Mouse (Mus musculus) kidney, embryonic 15.5 days (tissue): ENCODE measurements around the gene Il4i1. TPM values are rescaled to one million over a fixed set of nuclear protein-coding genes. Genes with fewer than 3 reads are reported as not detected.

Experiments
- ATAC-seq: fragments of 200-750 bp; cut with Nextera tagmentation; replicated peaks from 2 replicates; pipeline ENCODE4 v1.8.0; 2017; ENCODE audit warnings: moderate TSS enrichment; ENCODE audit not compliant: low FRiP score
- H3K27ac ChIP-seq: fragments of 300-500 bp; sonication (generic); 2 replicates; pipeline ENCODE4 v1.5.1; 2015; ENCODE audit warnings: mild to moderate bottlenecking, inconsistent platforms
- H3K27me3 ChIP-seq: fragments of 300-500 bp; sonication (generic); 2 replicates; pipeline ENCODE4 v1.6.1; 2015; ENCODE audit warnings: inconsistent platforms
- H3K36me3 ChIP-seq: fragments of 300-500 bp; sonication (generic); 2 replicates; pipeline ENCODE4 v1.6.1; 2015; ENCODE audit warnings: inconsistent platforms
- H3K4me1 ChIP-seq: fragments of 300-500 bp; sonication (generic); 2 replicates; pipeline ENCODE4 v1.6.1; 2015; ENCODE audit warnings: inconsistent platforms
- H3K4me2 ChIP-seq: fragments of 300-500 bp; sonication (generic); 2 replicates; pipeline ENCODE4 v1.6.1; 2015; ENCODE audit warnings: moderate library complexity, mild to moderate bottlenecking, inconsistent platforms
- H3K4me3 ChIP-seq: fragments of 300-500 bp; sonication (generic); replicated peaks from 2 replicates; pipeline ENCODE4 v1.5.1; 2015; ENCODE audit warnings: mild to moderate bottlenecking, inconsistent platforms
- H3K9ac ChIP-seq: fragments of 300-500 bp; sonication (generic); 2 replicates; pipeline ENCODE4 v1.6.1; 2015; ENCODE audit warnings: mild to moderate bottlenecking, inconsistent platforms
- H3K9me3 ChIP-seq: fragments of 300-500 bp; sonication (generic); replicated peaks from 2 replicates; pipeline ENCODE4 v1.6.1; 2016; ENCODE audit warnings: inconsistent platforms
- WGBS: fragments of 180-500 bp; shearing (Covaris S2); methylation state at CpG from one replicate; pipeline ENCODE4 v1.1.7; 2015; ENCODE audit warnings: mixed read lengths; 5-methylcytosine and 5-hydroxymethylcytosine counted together
- polyA plus RNA-seq: library from polyadenylated mRNA; unstranded; fragments of >200 nt; fragmentation: Nextera tagmentation; extraction: Ambion mirVana; gene quantifications from 2 replicates; pipeline ENCODE4 v1.2.1, GENCODE M21; 2015

Il4i1 gene
- polyA plus RNA-seq, 1 experiment from 2014 or later: 1.7 TPM

GRCm38 (mm10) chr7:44851625-44852234 lies 35.5 kb downstream of the Il4i1 start:
- 0 out of 2 replicates have a peak overlapping the region, but pooled peaks have one; percentile 78 for H3K4me2 ChIP-seq
- WGBS: 91% methylated on average over 12 of the region's 12 CpGs
- H3K36me3 ChIP-seq: peaks cover 22% of the 10 kb centered on the region
- H3K27ac ChIP-seq: no peak overlapping the region; the same call in 1 of the 2 replicates
- ATAC-seq: no peak
- H3K4me1 ChIP-seq: peaks cover 71% of the 10 kb centered on the region
- H3K9ac ChIP-seq: peak overlapping the region; percentile 77
- no peaks in the 10 kb centered on the region for H3K27me3 ChIP-seq
- no peaks in the 10 kb centered on the region for H3K9me3 ChIP-seq
- 0 out of 2 replicates have a peak overlapping the region, but pooled peaks have one; percentile 79 for H3K4me3 ChIP-seq

DNA sequence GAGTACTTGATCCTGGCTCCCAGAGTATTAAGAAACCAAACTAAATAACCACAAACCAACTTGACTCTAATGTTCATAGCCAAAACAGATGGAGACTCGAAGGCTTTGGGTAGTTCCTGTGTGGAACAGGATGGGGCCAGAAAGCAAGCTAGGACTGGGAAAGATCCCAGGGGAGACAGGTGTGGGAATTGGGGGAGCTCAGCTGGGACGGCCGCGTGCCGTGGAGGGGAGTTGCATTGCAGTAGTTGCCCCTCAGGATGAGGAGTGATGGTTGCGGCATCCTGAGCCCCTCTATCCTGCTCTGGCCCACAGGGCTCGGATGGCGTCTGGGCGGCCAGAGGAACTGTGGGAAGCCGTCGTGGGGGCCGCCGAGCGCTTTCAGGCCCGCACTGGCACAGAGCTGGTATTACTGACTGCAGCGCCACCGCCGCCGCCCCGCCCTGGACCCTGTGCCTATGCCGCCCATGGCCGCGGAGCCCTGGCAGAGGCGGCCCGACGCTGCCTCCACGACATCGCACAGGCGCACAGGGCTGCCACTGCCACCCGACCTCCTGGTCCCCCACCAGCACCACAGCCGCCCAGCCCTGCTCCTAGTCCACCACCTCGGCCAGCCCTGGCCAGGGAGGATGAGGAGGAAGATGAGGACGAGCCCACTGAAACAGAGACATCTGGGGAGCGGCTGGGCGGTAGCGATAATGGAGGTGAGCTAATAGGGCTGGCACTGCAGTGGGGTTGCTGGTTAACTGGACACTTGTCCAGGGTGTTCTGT lies 36.3 kb downstream of the Il4i1 start:
- H3K4me3 ChIP-seq: no peak overlapping the region
- H3K9me3 ChIP-seq: no peaks in the 10 kb centered on the region
- 0 out of 2 replicates have a peak overlapping the region, but pooled peaks have one; percentile 13 for H3K4me2 ChIP-seq
- no peak overlapping the region for H3K27ac ChIP-seq
- H3K4me1 ChIP-seq: peaks cover 68% of the 10 kb centered on the region
- 86% methylated on average over 36 of the region's 36 CpGs for WGBS
- H3K36me3 ChIP-seq: peaks cover 19% of the 10 kb centered on the region
- no peak overlapping the region for H3K9ac ChIP-seq
- H3K27me3 ChIP-seq: no peaks in the 10 kb centered on the region
- ATAC-seq: no peak

GRCm38 (mm10) chr7:44853065-44853464 lies 36.9 kb downstream of the Il4i1 start:
- peaks cover 19% of the 10 kb centered on the region for H3K36me3 ChIP-seq
- H3K4me2 ChIP-seq: no peak overlapping the region
- 93% methylated on average over 2 of the region's 2 CpGs for WGBS
- H3K4me3 ChIP-seq: peak overlapping the region; percentile 58
- H3K4me1 ChIP-seq: peaks cover 68% of the 10 kb centered on the region
- H3K9me3 ChIP-seq: no peaks in the 10 kb centered on the region
- peak overlapping the region; percentile 63; the same call in 1 of the 2 replicates for H3K9ac ChIP-seq
- H3K27ac ChIP-seq: no peak overlapping the region
- no peak for ATAC-seq
- H3K27me3 ChIP-seq: no peaks in the 10 kb centered on the region

DNA sequence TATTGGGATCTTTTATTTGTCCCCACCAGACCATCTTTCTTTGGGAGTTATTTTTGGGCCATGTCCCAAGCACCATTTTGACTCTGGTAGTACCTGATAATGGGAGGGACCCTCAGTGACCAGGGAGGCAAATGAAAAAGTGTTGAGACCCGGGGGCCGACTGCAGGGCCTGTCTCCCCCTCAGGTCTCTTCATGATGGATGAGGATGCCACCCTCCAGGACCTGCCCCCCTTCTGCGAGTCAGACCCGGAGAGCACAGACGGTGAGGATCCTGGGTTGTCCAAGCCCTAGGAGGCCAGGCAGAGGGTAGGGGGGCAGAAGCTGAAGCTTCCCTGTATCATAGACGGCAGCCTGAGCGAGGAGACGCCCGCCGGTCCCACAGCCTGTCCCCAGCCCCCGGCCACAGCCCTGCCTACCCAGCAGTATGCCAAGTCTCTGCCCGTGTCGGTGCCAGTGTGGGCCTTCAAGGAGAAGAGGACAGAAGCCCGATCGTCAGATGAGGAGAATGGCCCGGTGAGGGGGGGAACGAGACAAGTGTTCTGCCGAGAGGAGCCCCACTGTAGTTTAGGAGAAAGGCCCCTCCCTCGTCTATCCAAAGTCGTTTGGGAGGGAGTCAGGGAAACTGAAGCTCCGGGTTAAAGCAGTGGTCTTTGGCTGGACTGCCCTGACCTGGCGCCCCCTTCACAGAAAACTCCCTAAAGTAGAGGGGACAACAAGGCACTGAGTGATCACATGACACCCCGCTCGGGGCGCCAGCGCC lies 37.6 kb downstream of the Il4i1 start:
- peak overlapping the region; percentile 96 for H3K4me2 ChIP-seq
- peak overlapping the region; percentile 63 for H3K9ac ChIP-seq
- WGBS: 23% methylated on average over 26 of the region's 26 CpGs
- H3K9me3 ChIP-seq: no peaks in the 10 kb centered on the region
- no peak; the same call in 1 of the 2 replicates for ATAC-seq
- peaks cover 21% of the 10 kb centered on the region for H3K36me3 ChIP-seq
- H3K4me3 ChIP-seq: peak overlapping the region; percentile 58
- no peaks in the 10 kb centered on the region for H3K27me3 ChIP-seq
- H3K4me1 ChIP-seq: peaks cover 73% of the 10 kb centered on the region
- H3K27ac ChIP-seq: peak overlapping the region; percentile 99

- peak overlapping the region; percentile 96 for H3K4me2 ChIP-seq
- H3K9me3 ChIP-seq: no peaks in the 10 kb centered on the region
- H3K27ac ChIP-seq: peak overlapping the region; percentile 99
- peak; percentile 57 for ATAC-seq
- peak overlapping the region; percentile 63 for H3K9ac ChIP-seq
- 2% methylated on average over 45 of the region's 45 CpGs for WGBS
- H3K36me3 ChIP-seq: peaks cover 26% of the 10 kb centered on the region
- H3K27me3 ChIP-seq: no peaks in the 10 kb centered on the region
- peak overlapping the region; percentile 58 for H3K4me3 ChIP-seq
- peaks cover 73% of the 10 kb centered on the region for H3K4me1 ChIP-seq
Measured at GRCm38 (mm10) chr7:44854356-44855031, 38.3 kb downstream of the Il4i1 start.

- H3K27me3 ChIP-seq: no peaks in the 10 kb centered on the region
- ATAC-seq: no peak
- peak overlapping the region; percentile 63 for H3K9ac ChIP-seq
- 27% methylated on average over 10 of the region's 10 CpGs for WGBS
- H3K4me3 ChIP-seq: peak overlapping the region; percentile 58
- peak overlapping the region; percentile 99 for H3K27ac ChIP-seq
- H3K9me3 ChIP-seq: no peaks in the 10 kb centered on the region
- peak overlapping the region; percentile 96 for H3K4me2 ChIP-seq
- peaks cover 73% of the 10 kb centered on the region for H3K4me1 ChIP-seq
- peaks cover 32% of the 10 kb centered on the region for H3K36me3 ChIP-seq
Measured at GRCm38 (mm10) chr7:44855036-44855435, 38.8 kb downstream of the Il4i1 start.

DNA sequence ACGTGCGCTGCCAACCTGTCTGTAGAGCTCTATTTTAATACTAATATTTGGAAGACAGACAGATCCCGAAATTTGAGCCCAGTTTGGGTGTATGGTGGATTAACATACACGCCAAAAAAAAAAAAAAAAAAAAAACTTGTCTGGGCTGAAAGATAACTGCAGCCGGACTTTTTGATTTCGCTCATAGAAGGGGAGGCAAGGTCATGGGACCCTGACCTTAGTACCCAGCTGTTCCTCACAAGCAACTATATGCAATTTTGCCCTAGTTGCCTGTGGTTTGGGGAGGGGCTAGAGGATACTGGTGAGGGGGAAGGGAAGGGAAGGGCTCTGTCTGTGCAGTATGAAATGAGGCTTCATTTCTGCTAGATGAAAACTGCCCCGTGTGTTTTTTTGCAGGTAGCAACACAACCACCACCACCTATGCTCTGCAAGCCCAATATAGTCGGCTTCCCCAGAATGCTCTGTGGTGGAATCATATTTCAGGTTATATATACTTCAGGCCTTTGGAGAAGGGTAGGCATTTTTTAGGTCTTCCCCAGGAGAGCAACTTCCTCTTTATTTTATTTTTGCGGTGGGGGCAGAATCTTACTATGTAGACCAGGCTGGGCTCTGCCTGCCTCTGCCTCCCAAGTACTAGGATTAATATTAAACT lies 40.2 kb downstream of the Il4i1 start:
- Histone ChIP-seq H3K36me3 (peaks cover 32% of the 10 kb centered on the region), H3K4me1 (peaks cover 73% of the 10 kb centered on the region), H3K27me3 (no peaks in the 10 kb centered on the region), H3K4me3 (peak overlapping the region; percentile 65), H3K9me3 (no peaks in the 10 kb centered on the region), H3K27ac (peak overlapping the region; percentile 92), H3K9ac (peak overlapping the region; percentile 70), H3K4me2 (peak overlapping the region; percentile 81)
- no peak for ATAC-seq
- 64% methylated on average over 9 of the region's 9 CpGs for WGBS

DNA sequence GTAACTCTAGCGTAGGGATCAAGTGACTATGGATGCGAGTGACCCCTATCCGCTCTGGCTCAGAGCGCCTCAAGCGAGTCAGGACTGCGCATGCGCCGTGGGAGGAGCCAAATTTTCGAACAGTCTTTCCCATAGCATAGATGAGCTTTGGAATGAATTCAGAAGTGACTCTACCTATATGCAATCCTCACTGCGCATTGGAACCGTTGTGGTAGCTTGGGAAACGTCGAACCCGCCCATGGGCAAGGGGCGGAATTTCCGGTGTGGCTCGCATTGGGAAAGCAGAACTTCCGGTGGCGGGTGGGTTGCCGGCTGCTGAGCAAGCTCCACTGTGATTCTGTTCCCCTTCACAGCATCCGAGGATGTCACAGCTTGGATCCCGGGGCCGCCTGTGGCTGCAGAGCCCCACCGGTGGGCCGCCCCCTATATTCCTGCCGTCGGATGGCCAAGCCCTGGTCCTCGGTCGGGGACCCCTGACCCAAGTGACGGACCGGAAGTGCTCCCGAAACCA lies 40.9 kb downstream of the Il4i1 start, which contains the start of gene Pnkp:
Gene Pnkp (plus strand): TSS at position 98 of the 511 bp plus-strand sequence.
- Histone ChIP-seq H3K4me1 (peaks cover 72% of the 10 kb centered on the region), H3K27ac (peak within 1 kb of the TSS; percentile 92), H3K4me2 (peak within 1 kb of the TSS; percentile 81), H3K36me3 (peaks cover 35% of the 10 kb centered on the region), H3K4me3 (peak within 1 kb of the TSS; percentile 65), H3K27me3 (no peaks in the 10 kb centered on the region), H3K9me3 (no peaks in the 10 kb centered on the region), H3K9ac (peak within 1 kb of the TSS; percentile 70)
- peak; percentile 7; the same call in 1 of the 2 replicates for ATAC-seq
- under 1% methylated on average over 32 of the region's 32 CpGs for WGBS

- WGBS: 25% methylated on average over 8 of the region's 8 CpGs
- no peak for ATAC-seq
- peak overlapping the region; percentile 65 for H3K4me3 ChIP-seq
- H3K9ac ChIP-seq: peak overlapping the region; percentile 70
- H3K27ac ChIP-seq: peak overlapping the region; percentile 92
- H3K9me3 ChIP-seq: no peaks in the 10 kb centered on the region
- H3K27me3 ChIP-seq: no peaks in the 10 kb centered on the region
- H3K36me3 ChIP-seq: peaks cover 36% of the 10 kb centered on the region
- H3K4me2 ChIP-seq: peak overlapping the region; percentile 81
- H3K4me1 ChIP-seq: peaks cover 65% of the 10 kb centered on the region
Measured at GRCm38 (mm10) chr7:44857905-44858304, 41.7 kb downstream of the Il4i1 start.

- H3K9ac ChIP-seq: no peak overlapping the region
- H3K4me1 ChIP-seq: peaks cover 51% of the 10 kb centered on the region
- H3K4me2 ChIP-seq: no peak overlapping the region
- H3K27me3 ChIP-seq: no peaks in the 10 kb centered on the region
- ATAC-seq: no peak
- 0 out of 2 replicates have a peak overlapping the region, but pooled peaks have one; percentile 16 for H3K27ac ChIP-seq
- H3K4me3 ChIP-seq: no peak overlapping the region
- peaks cover 52% of the 10 kb centered on the region for H3K36me3 ChIP-seq
- H3K9me3 ChIP-seq: no peaks in the 10 kb centered on the region
- WGBS: 94% methylated on average over 11 of the region's 11 CpGs
Measured at GRCm38 (mm10) chr7:44859896-44860295, 43.7 kb downstream of the Il4i1 start.
